Mouse (Mus musculus) gastrocnemius, postnatal 25 days (tissue): ENCODE measurements around the gene Gm6676. TPM values are rescaled to one million over a fixed set of nuclear protein-coding genes. Genes with fewer than 3 reads are reported as not detected.
"Not testable (repeated sequence)": the region's sequence is repeated elsewhere in the genome, so short reads cannot be mapped to it uniquely, and the experiment has no call there.

Experiments used
- DNase-seq: peaks from one replicate; pipeline ENCODE4 v3.0.0; 2022
- long read RNA-seq, 2 experiments: library from polyadenylated mRNA; stranded (forward); transcript quantifications; one replicate each; pipeline ENCODE4 v2.0.0; 2021
- total RNA-seq, 2 experiments: library from RNA; stranded (reverse); gene quantifications; 1 replicate in 1 of 2; 2 replicates in 1 of 2; pipeline ENCODE4 v1.2.3; 2021

Gm6676 gene
- total RNA-seq = not detected
- long read RNA-seq, experiment 1 = 0 reads
- long read RNA-seq, experiment 2 = 0 reads

DNA sequence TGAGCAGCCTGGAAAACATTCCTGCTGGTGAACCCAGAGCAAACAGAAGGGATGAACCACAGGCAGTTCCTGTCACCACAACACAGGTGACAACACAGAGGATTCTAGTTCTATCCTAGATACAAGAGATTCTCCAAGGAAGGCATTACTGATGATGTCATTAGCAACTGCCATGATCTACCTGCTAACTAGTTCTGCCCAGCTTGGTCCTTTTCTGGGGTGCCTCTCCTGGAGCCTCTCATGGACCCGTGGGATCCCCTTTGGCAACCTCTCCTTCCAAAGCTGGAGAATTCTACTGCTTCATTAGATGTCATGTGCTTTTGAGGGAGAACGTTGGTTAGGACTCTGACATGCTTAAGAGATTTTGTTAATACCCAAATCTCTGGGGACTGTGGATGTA is at the start of gene Gm6676:
Gene Gm6676, minus strand, starts transcription at position 101 of the 400 bp plus-strand sequence.
- DNase-seq = not testable (repeated sequence)

DNA sequence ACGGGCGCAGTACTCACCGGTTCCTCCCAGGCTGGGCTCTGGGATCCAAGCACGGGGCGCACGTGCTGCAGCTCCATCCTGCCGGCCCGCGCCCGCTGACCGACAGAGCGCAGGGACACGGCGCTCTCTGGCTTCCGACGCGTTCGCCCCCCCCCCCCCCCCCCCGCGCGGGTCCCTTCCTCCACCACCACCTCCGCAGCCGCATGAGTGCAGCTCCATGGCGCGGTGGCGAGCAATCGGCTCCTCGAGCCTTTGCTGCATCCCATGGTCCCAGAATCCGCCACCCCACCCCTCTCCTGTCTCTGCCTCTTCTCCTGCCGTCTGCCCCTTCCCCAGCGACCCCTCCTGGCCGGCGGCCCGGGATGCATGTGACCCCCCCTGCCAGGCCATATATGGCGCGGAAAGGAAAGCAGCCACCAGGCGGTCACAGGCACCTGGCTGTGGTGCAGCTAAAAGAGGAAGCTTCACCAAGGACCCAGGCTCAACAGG is 49.3 kb upstream of the Gm6676 start, which contains the start of gene Gm3512:
Gene Gm3512, minus strand, starts transcription at position 51 of the 489 bp plus-strand sequence.
- DNase-seq = peak; percentile 4

DNA sequence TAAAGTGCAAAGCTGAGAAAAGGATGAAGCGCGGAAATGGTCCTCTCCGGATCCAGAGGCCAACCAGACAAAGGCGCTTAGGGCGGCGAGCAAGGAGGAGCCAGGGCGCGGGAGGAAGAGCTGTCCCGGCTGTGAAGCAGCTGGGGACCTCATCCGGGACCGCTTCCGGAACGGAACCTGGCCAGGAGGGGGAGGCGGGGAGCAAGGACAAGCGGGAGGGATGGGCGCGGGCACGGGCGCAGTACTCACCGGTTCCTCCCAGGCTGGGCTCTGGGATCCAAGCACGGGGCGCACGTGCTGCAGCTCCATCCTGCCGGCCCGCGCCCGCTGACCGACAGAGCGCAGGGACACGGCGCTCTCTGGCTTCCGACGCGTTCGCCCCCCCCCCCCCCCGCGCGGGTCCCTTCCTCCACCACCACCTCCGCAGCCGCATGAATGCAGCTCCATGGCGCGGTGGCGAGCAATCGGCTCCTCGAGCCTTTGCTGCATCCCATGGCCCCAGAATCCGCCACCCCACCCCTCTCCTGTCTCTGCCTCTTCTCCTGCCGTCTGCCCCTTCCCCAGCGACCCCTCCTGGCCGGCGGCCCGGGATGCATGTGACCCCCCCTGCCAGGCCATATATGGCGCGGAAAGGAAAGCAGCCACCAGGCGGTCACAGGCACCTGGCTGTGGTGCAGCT is 19.9 kb downstream of the Gm6676 start:
- peak; percentile 3 for DNase-seq

DNA sequence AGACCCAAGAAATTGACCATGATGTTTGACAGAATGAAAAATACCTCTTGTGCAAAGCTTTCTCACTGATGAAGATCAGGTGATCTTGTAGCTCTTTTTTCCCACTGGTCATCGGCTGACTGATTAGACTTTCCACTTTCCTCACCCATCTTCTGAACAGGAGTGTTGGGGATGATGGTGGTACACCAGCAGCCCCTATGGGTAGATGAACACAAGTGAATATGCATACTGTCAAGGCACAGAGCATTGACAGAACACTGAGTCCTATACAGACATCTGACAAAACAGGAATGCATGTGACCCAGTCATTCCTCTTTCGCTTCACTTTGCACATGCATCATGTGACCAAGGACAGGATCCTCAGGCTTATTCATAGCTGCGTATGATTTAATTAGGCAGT is 24.7 kb downstream of the Gm6676 start, which contains the start of gene Gm3696:
Gene Gm3696, minus strand, starts transcription at position 101 of the 400 bp plus-strand sequence.
- DNase-seq = not testable (repeated sequence)

Other genes with a start within 250 kb of the Gm6676 start
- under 1 TPM; 0.20 to 0.43 TPM for gene Gm3667, start 235.4 kb downstream of the Gm6676 start, total RNA-seq
- gene Gm6356, start 151.6 kb downstream of the Gm6676 start, total RNA-seq = not detected
- gene Gm10406, start 98.0 kb downstream of the Gm6676 start, total RNA-seq = not detected
- gene Gm3685, start 80.4 kb downstream of the Gm6676 start, total RNA-seq = not detected
- gene Gm3696, start 24.8 kb downstream of the Gm6676 start, total RNA-seq = under 1 TPM; 0.18 to 0.24 TPM
- under 1 TPM in 1 of 2 experiments, not detected in 1; 0.24 TPM for gene Gm3512, start 49.1 kb upstream of the Gm6676 start, total RNA-seq
- not detected for gene Gm16434, start 69.1 kb upstream of the Gm6676 start, total RNA-seq
- not detected for gene Gm3727, start 139.3 kb upstream of the Gm6676 start, total RNA-seq
- not detected for gene Gm3739, start 189.6 kb upstream of the Gm6676 start, total RNA-seq
- gene Gm5797, start 207.0 kb upstream of the Gm6676 start, total RNA-seq = not detected
- gene Gm8374, start 239.7 kb upstream of the Gm6676 start, total RNA-seq = not detected